Mouse (Mus musculus) CD8-positive naive resting alpha-beta T cell, adult 2 months (primary cell): ENCODE measurements around the gene A930017K11Rik.

Experiments used
- DNase-seq, 2 experiments: peaks; one replicate each; pipeline ENCODE4 v3.0.0; 2022; ENCODE audit warnings: low read depth in 2 of 2, low spot score in 2 of 2

A930017K11Rik gene

GRCm38 (mm10) chr17:25959630-25960467 is 7.5 kb upstream of the A930017K11Rik start:
- DNase-seq: no peak

DNA sequence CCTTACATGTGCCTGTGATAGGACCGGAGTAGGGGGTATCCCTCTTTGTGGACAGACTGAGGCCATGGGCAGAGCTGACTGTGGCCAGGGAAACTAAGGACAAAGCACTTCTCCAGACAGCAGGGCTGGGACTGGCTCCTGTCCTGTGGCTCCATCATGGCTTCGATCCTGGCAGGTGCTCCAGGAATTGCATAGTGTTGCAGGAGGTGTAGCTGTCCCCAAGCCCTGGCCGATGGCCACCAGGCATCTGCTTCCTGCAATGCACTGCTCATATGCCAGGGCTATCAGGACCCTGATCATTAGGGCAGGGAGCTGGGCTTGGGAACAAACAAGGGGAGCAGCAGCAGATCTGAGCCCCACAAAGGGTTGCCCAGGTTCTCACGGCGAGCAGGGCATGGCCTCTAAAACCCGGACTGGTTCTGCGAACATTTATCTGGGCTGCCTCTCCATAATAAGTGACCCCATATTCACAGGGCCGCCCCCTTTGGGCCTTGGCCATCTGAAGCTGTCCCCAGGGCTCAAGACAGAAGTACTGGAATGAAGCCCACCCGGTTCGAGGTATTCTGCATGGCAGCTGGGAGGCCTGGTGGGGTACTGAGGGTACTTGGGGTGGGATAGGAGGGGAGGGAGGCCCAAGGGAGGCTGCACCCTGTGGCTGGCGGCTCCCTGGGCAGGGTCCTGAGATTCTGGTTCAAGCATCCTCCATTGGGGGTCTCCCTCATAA is 6.6 kb upstream of the A930017K11Rik start:
- DNase-seq: no peak

DNA sequence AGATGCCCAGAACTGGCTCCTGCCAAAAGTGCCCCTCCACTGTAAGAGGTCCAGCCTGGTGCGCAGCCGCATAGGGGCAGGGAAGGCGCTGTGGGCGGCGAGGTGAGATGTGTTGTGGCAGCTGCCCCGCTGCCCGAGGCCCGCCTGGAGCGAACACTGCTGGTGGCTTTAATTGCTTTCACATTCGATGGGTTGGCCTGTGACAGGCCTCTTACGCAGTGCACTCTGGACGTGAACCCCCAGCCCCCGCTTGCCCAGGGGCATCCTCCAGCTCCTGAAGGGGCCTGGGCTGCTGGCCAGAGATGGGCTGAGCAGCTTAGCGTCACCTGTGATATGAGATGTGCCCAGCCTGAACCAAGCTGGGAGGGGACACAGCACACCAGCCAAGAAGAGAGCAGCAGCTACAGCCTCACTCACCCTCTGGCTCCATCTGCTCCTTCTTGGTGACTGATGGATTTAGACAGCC is 5.3 kb upstream of the A930017K11Rik start:
- no peak for DNase-seq

GRCm38 (mm10) chr17:25956631-25957030 is 4.3 kb upstream of the A930017K11Rik start:
- no peak for DNase-seq

DNA sequence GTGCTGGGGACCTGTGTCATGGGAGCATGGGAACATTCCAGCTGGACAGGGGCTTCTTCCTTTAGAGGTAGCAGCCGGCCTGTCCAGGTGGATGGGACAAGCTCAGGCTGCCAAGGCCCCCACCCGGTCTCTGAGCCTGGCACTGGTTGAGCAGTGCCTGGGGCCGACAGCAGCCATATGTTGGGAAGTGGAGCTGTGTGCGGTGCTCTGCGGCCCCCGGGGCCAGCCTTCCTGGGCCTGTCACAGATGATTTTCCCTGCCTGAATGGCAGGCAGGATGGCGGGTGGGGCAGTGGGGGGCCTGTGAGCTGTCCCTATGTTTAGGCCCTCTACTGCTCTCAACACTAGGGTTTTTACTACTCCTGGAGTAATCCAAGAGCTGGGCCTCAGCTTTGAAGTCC is 3.8 kb upstream of the A930017K11Rik start:
- no peak for DNase-seq

GRCm38 (mm10) chr17:25955736-25956135 is 3.4 kb upstream of the A930017K11Rik start:
- no peak for DNase-seq

DNA sequence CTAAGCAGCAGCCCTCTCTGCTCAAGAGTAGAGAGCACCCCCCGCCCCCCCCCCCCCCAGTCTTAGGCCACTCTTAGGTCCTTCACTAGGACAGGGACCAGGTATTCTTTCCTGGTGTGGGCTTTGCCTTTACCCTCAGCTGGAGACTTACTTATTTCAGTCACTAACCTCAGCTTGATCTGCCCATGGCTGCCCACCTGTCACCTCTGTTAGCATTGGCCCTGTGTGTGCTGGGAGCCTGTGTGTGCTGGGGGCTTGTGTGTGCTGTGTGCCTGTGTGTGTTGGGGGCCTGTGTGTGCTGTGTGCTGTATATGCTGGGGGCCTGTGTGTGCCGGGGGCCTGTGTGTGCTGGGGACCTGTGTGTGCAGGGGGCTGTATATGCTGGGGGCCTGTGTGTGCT is 2.3 kb upstream of the A930017K11Rik start:
- DNase-seq: no peak

DNA sequence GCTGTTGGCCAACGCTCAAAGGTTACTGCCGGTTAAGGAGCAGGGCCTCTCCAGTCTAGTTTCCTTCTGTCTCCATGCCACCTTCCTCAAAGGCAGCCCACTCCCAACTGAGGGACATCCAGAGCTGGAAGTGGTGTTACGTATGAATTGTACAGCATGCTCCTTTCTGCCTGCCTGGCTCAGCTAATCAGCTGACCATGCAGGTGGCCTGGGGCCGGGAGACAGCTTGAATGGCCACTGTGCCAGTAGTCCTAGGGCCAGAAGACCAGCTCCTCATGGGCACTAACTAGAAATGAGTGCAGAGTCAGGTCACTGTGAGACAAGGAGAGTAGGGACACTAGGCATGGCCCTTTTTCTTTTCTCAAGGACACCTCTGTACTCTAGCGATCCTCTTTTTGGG is 796 bp upstream of the A930017K11Rik start:
- no peak for DNase-seq

- DNase-seq: no peak
Observed at GRCm38 (mm10) chr17:25951225-25951802, 1.1 kb downstream of the A930017K11Rik start.

DNA sequence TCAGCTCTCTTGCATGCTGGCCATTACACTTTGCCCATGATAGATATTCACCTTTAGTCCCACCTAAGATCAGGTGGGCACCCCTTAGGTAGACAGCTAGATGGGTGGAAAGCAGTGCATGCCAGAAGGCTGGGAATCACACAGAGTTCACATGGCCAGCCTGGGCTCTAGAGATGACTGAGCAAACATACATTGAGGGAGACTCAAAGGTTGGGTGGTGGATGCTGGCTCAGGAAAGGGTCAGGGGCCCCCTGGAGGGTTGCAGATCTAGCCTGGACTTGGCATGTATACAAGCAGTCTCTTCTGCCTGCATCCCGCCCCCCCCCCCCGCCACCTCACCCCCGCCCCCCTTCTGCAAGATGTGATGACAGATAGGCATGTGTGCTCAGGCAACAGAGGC is 1.7 kb downstream of the A930017K11Rik start:
- no peak for DNase-seq

GRCm38 (mm10) chr17:25949981-25950380 is 2.4 kb downstream of the A930017K11Rik start:
- DNase-seq: no peak

DNA sequence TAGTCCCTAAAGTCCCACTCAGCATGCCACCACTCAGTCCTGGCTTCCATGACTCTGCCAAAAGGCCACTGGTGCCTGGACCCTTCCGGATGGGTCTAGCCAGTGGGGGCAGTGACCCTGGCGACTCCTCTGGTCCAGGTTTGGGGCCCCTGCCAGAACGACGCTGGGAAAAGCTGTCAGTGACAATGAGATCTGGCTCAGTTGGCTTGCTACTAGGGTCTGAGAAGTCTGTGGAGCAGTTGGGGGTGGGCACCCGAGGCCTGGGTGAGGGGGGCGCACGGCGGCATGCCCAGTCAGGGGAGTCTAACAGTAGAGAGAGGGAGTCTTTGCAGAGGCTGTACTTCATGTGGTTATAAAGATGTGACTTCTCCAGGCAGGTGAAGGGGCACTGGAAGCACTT is 4.3 kb downstream of the A930017K11Rik start:
- no peak for DNase-seq

DNA sequence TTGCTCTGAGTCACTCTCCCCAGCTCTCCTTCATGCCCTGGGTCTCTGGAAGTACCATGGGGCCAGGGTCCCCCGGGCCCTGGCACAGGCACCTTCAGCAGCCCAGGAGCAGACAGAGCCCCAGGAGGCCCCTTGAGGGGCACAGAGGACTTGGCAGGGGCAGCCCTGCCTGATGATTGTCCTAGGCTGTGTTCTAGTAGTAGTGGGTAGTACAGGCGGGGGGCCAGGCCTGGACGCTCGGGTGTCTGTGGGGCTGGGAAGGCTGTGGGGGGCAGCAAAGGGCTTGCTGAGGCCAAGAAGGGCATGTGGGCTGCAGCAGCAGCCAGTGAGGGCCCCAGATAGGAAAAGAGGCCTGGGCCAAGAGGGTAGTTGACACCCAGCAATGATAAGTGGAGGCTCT is 4.8 kb downstream of the A930017K11Rik start:
- DNase-seq: no peak

DNA sequence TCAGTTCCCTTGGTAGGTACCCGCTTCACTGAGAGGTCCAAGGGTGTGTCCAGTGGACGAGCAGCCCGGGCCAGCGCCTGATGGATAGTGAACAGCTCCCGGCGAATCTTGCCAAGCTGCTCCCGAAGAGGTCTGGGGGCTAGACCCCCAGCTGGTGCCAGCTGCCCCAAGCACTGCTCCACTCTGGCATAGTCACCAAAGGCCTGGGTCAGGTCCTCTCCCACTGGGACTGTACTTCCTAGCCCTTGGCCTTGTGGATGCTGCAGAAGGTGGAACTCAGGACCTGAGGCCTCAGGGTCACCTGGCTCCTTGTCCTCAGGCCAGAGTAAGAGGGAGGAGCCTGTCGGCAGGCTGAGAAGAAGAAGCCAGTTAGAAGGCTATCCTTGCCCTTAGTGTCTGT is 5.5 kb downstream of the A930017K11Rik start:
- no peak for DNase-seq

- no peak for DNase-seq
Observed at GRCm38 (mm10) chr17:25946349-25946748, 6.0 kb downstream of the A930017K11Rik start.

- no peak for DNase-seq
Observed at GRCm38 (mm10) chr17:25945517-25946155, 6.7 kb downstream of the A930017K11Rik start.

GRCm38 (mm10) chr17:25944366-25945163 is 7.8 kb downstream of the A930017K11Rik start, which contains the start of the genes Pigq and Nhlrc4:
Gene Pigq, minus strand, starts transcription at chr17:25944936.
Gene Nhlrc4, minus strand, starts transcription at chr17:25944961.
- DNase-seq: no peak

- no peak for DNase-seq
Observed at GRCm38 (mm10) chr17:25943769-25944168, 8.6 kb downstream of the A930017K11Rik start.

DNA sequence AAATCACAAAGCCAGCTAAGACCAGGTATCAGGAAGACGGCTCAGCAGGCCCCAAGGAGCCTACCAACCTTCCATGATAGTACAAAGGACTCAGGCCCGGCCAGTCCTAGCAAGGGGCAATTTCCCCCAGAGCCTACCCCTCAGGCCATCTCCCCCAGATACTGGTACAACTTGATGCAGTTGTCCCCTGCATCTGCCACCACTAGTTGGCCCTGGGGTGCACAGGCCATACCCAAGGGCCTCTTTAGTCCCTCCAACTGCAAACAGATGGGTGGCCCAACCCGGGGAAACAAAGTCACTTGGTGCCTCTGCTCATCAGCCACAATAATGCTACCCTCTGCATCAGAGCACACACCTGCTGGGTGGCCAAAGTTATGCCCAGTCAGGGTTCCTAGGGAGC is 9.1 kb downstream of the A930017K11Rik start:
- DNase-seq: no peak

- no peak for DNase-seq
Observed at GRCm38 (mm10) chr17:25942597-25943151, 9.7 kb downstream of the A930017K11Rik start.
